Mouse (Mus musculus): ENCODE results near the gene Tifa.

- TF ChIP-seq ZC3H11A (IDR thresholded peaks at IDR 0.05; ENCODE audit: borderline replicate concordance, low read depth, low read length) (no peak), ZNF384 (IDR thresholded peaks at IDR 0.05; ENCODE audit: low read depth, low read length) (no peak), HCFC1 (IDR thresholded peaks at IDR 0.05; ENCODE audit: borderline replicate concordance, insufficient read depth, low read length) (no peak)
Observed at GRCm38 (mm10) chr3:127748644-127749043, 41.0 kb upstream of the Tifa start.

All from ES-E14 (cell line).